Mouse (Mus musculus): Measurements from ENCODE around the gene Fam189a2. TPM values are rescaled to one million over a fixed set of nuclear protein-coding genes. Genes with fewer than 3 reads are reported as not detected.
A peak's percentile ranks its signal among the peaks of the same experiment; 100 is the strongest.

Fam189a2 gene
- polyA plus RNA-seq, 2 experiments, result 1.0 to 4.5 TPM

DNA sequence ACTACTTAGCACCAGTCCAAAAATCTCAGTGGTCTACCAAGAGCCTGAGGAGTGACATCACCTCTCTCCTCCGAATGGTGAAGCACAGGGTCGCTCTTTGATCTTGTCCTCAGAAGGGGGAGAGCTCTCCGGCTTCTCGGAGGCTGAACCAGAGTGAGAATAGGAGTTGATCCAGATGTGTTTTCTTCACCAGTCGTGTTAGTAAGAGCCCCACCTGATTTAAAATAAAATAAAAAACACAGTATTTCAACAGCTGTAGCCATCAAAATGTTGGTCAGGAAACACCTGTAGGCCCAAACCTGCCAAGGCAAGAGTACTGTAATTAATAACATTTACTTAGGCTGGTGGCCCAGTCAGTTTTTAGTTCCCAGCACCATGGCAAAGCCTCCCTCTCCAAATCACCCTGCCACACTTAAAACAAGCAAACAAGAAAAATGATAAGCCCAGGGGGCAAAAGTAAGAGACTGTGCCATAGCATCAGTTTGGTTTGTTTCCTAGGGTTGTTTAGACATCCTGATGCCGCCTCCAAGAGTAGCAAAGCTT is 52.8 kb downstream of the Fam189a2 start:
- TF ChIP-seq POLR2A (IDR thresholded peaks at IDR 0.05; ENCODE audit: borderline replicate concordance, extremely low read depth, insufficient read depth, insufficient read length), result no peak
- DNase-seq (ENCODE audit: low spot score), result peak; percentile 43
- H3K36me3 ChIP-seq (ENCODE audit: control insufficient read depth, insufficient read depth, low read length), result no peaks in the 10 kb centered on the region
- 38% methylated on average over 6 of the region's 6 CpGs for WGBS
- no peak overlapping the region for H3K9ac ChIP-seq (ENCODE audit: low read depth, low read length, severe bottlenecking)
- H3K4me1 ChIP-seq (ENCODE audit: control insufficient read depth, insufficient read depth, low read length), result peaks cover 9% of the 10 kb centered on the region; the same call in 1 of the 2 replicates
- H3K9me3 ChIP-seq (ENCODE audit: control insufficient read depth, low read length), result no peaks in the 10 kb centered on the region
- no peaks in the 10 kb centered on the region for H3K27me3 ChIP-seq (ENCODE audit: control insufficient read depth, insufficient read depth, low read length)
- ATAC-seq (ENCODE audit: low FRiP score, low read depth), result peak; percentile 53
- H3K4me3 ChIP-seq (replicated peaks; ENCODE audit: low read length), result no peak overlapping the region
- no peak overlapping the region for H3K4me2 ChIP-seq (replicated peaks; ENCODE audit: low read depth, low read length, severe bottlenecking)
- H3K27ac ChIP-seq (replicated peaks; ENCODE audit: low read depth, low read length), result no peak overlapping the region

GRCm38 (mm10) chr19:23972881-23973649 is 57.8 kb downstream of the Fam189a2 start:
- H3K27me3 ChIP-seq (ENCODE audit: control insufficient read depth, insufficient read depth, low read length), result no peaks in the 10 kb centered on the region
- H3K4me2 ChIP-seq (replicated peaks; ENCODE audit: low read depth, low read length, severe bottlenecking), result no peak overlapping the region
- no peaks in the 10 kb centered on the region for H3K9me3 ChIP-seq (ENCODE audit: control insufficient read depth, low read length)
- peaks cover 12% of the 10 kb centered on the region; the same call in 1 of the 2 replicates for H3K4me1 ChIP-seq (ENCODE audit: control insufficient read depth, insufficient read depth, low read length)
- no peak overlapping the region for H3K4me3 ChIP-seq (replicated peaks; ENCODE audit: low read length)
- peak; percentile 71 for DNase-seq (ENCODE audit: low spot score)
- H3K36me3 ChIP-seq (ENCODE audit: control insufficient read depth, insufficient read depth, low read length), result no peaks in the 10 kb centered on the region
- peak; percentile 72 for ATAC-seq (ENCODE audit: low FRiP score, low read depth)
- 62% methylated on average over 15 of the region's 16 CpGs for WGBS
- H3K27ac ChIP-seq (replicated peaks; ENCODE audit: low read depth, low read length), result 0 out of 2 replicates have a peak overlapping the region, but pooled peaks have one; percentile 3
- no peak for TF ChIP-seq POLR2A (IDR thresholded peaks at IDR 0.05; ENCODE audit: borderline replicate concordance, extremely low read depth, insufficient read depth, insufficient read length)
- no peak overlapping the region for H3K9ac ChIP-seq (ENCODE audit: low read depth, low read length, severe bottlenecking)

GRCm38 (mm10) chr19:23971391-23971790 is 59.4 kb downstream of the Fam189a2 start:
- Histone ChIP-seq H3K4me2 (replicated peaks; ENCODE audit: low read depth, low read length, severe bottlenecking) (no peak overlapping the region), H3K9me3 (ENCODE audit: control insufficient read depth, low read length) (no peaks in the 10 kb centered on the region), H3K9ac (ENCODE audit: low read depth, low read length, severe bottlenecking) (no peak overlapping the region), H3K4me3 (replicated peaks; ENCODE audit: low read length) (no peak overlapping the region), H3K36me3 (ENCODE audit: control insufficient read depth, insufficient read depth, low read length) (no peaks in the 10 kb centered on the region), H3K4me1 (ENCODE audit: control insufficient read depth, insufficient read depth, low read length) (peaks cover 11% of the 10 kb centered on the region; the same call in 1 of the 2 replicates), H3K27ac (replicated peaks; ENCODE audit: low read depth, low read length) (no peak overlapping the region), H3K27me3 (ENCODE audit: control insufficient read depth, insufficient read depth, low read length) (no peaks in the 10 kb centered on the region)
- 89% methylated on average over 7 of the region's 7 CpGs for WGBS
- ATAC-seq (ENCODE audit: low FRiP score, low read depth) (no peak), DNase-seq (ENCODE audit: low spot score) (no peak)
- TF ChIP-seq POLR2A (IDR thresholded peaks at IDR 0.05; ENCODE audit: borderline replicate concordance, extremely low read depth, insufficient read depth, insufficient read length), result no peak

GRCm38 (mm10) chr19:23970374-23970773 is 60.4 kb downstream of the Fam189a2 start:
- no peak for ATAC-seq (ENCODE audit: low FRiP score, low read depth)
- TF ChIP-seq POLR2A (IDR thresholded peaks at IDR 0.05; ENCODE audit: borderline replicate concordance, extremely low read depth, insufficient read depth, insufficient read length), result no peak
- DNase-seq (ENCODE audit: low spot score), result no peak
- Histone ChIP-seq H3K4me3 (replicated peaks; ENCODE audit: low read length) (no peak overlapping the region), H3K36me3 (ENCODE audit: control insufficient read depth, insufficient read depth, low read length) (no peaks in the 10 kb centered on the region), H3K9me3 (ENCODE audit: control insufficient read depth, low read length) (no peaks in the 10 kb centered on the region), H3K4me2 (replicated peaks; ENCODE audit: low read depth, low read length, severe bottlenecking) (no peak overlapping the region), H3K9ac (ENCODE audit: low read depth, low read length, severe bottlenecking) (no peak overlapping the region), H3K27ac (replicated peaks; ENCODE audit: low read depth, low read length) (no peak overlapping the region), H3K27me3 (ENCODE audit: control insufficient read depth, insufficient read depth, low read length) (no peaks in the 10 kb centered on the region), H3K4me1 (ENCODE audit: control insufficient read depth, insufficient read depth, low read length) (peaks cover 11% of the 10 kb centered on the region; the same call in 1 of the 2 replicates)
- 94% methylated on average over 3 of the region's 3 CpGs for WGBS

DNA sequence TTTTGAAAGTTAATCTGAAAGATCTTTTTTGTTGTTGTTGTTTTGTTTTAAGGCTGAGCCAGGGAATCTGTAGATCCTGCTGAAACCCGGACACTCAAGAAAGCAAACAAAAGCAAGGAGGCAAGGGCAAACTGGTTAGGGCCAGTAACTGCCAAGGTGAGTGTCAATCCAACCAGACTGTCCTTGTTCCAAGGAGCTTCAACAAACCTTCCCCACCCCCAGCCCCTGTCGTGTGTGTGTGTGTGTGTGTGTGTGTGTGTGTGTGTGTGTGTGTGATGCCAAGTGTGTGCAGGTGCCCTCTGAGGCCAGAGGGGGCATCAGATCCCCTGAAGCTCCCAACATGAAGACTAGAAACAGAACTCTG is 62.0 kb downstream of the Fam189a2 start:
- no peak overlapping the region for H3K4me2 ChIP-seq (replicated peaks; ENCODE audit: low read depth, low read length, severe bottlenecking)
- H3K27ac ChIP-seq (replicated peaks; ENCODE audit: low read depth, low read length), result no peak overlapping the region
- no peaks in the 10 kb centered on the region for H3K9me3 ChIP-seq (ENCODE audit: control insufficient read depth, low read length)
- no peak overlapping the region for H3K4me3 ChIP-seq (replicated peaks; ENCODE audit: low read length)
- no peak overlapping the region for H3K9ac ChIP-seq (ENCODE audit: low read depth, low read length, severe bottlenecking)
- no peak for ATAC-seq (ENCODE audit: low FRiP score, low read depth)
- WGBS, result 86% methylated on average over 2 of the region's 2 CpGs
- no peaks in the 10 kb centered on the region for H3K36me3 ChIP-seq (ENCODE audit: control insufficient read depth, insufficient read depth, low read length)
- H3K4me1 ChIP-seq (ENCODE audit: control insufficient read depth, insufficient read depth, low read length), result peaks cover 11% of the 10 kb centered on the region; the same call in 1 of the 2 replicates
- H3K27me3 ChIP-seq (ENCODE audit: control insufficient read depth, insufficient read depth, low read length), result no peaks in the 10 kb centered on the region
- TF ChIP-seq POLR2A (IDR thresholded peaks at IDR 0.05; ENCODE audit: borderline replicate concordance, extremely low read depth, insufficient read depth, insufficient read length), result no peak
- no peak for DNase-seq (ENCODE audit: low spot score)

All from limb, embryonic 14.5 days (tissue).